Mouse (Mus musculus) lung, embryonic 14.5 days (tissue): ENCODE results near the gene Upp2. TPM values are rescaled to one million over a fixed set of nuclear protein-coding genes. Genes with fewer than 3 reads are reported as not detected.
A peak's percentile ranks its signal among the peaks of the same experiment; 100 is the strongest.

Experiments used
- ATAC-seq: fragments of 200-750 bp; cut with Nextera tagmentation; 2 replicates; pipeline ENCODE4 v1.8.0; 2017; ENCODE audit warnings: mild to moderate bottlenecking, moderate TSS enrichment, moderate library complexity; ENCODE audit not compliant: insufficient read depth
- DNase-seq: peaks from one replicate; pipeline ENCODE4 v3.0.0-alpha.2; 2015
- H3K27ac ChIP-seq: fragments of 300-500 bp; sonication (generic); 2 replicates; pipeline ENCODE4 v1.5.1; 2014; ENCODE audit warnings: low read depth, mild to moderate bottlenecking, moderate library complexity
- H3K27me3 ChIP-seq: fragments of 300-500 bp; sonication (generic); 2 replicates; pipeline ENCODE4 v1.6.1; 2014; ENCODE audit warnings: low read length, control low read depth; ENCODE audit not compliant: insufficient read depth
- H3K36me3 ChIP-seq: fragments of 300-500 bp; sonication (generic); 2 replicates; pipeline ENCODE4 v1.6.1; 2014; ENCODE audit warnings: control low read depth; ENCODE audit not compliant: insufficient read depth
- H3K4me1 ChIP-seq: fragments of 300-500 bp; sonication (generic); 2 replicates; pipeline ENCODE4 v1.6.1; 2014; ENCODE audit warnings: antibody characterized with exemption, control low read depth; ENCODE audit not compliant: insufficient read depth
- H3K4me2 ChIP-seq: fragments of 300-500 bp; sonication (generic); 2 replicates; pipeline ENCODE4 v1.6.1; 2014; ENCODE audit warnings: mild to moderate bottlenecking
- H3K4me3 ChIP-seq: fragments of 300-500 bp; sonication (generic); 2 replicates; pipeline ENCODE4 v1.5.1; 2014; ENCODE audit warnings: low read depth, low read length
- H3K9ac ChIP-seq: fragments of 300-500 bp; sonication (generic); 2 replicates; pipeline ENCODE4 v1.6.1; 2014
- H3K9me3 ChIP-seq: fragments of 300-500 bp; sonication (generic); 2 replicates; pipeline ENCODE4 v1.6.1; 2016; ENCODE audit warnings: low read depth, low read length, control low read depth
- CTCF ChIP-seq: IDR thresholded peaks from 2 replicates; pipeline ENCODE4 v1.5.1; 2016; ENCODE audit warnings: antibody characterized with exemption, low read depth
- WGBS: fragments of 180-500 bp; shearing (Covaris S2); extraction: QIAGEN DNeasy Blood & Tissue Kit; methylation state at CpG from one replicate; pipeline ENCODE4 v1.1.7; 2014; 5-methylcytosine and 5-hydroxymethylcytosine counted together
- polyA plus RNA-seq: library from polyadenylated mRNA; unstranded; fragments of >200 nt; fragmentation: Nextera tagmentation; extraction: Ambion mirVana; gene quantifications from 2 replicates; pipeline ENCODE4 v1.2.1, GENCODE M21; 2014

Gene Upp2
- polyA plus RNA-seq, 1 experiment from 2014 or later: 8.6 TPM

- H3K4me2 ChIP-seq: no peak overlapping the region
- H3K36me3 ChIP-seq: no peaks in the 10 kb centered on the region
- TF ChIP-seq CTCF: no peak
- no peaks in the 10 kb centered on the region for H3K27me3 ChIP-seq
- 57% methylated on average over 4 of the region's 4 CpGs for WGBS
- H3K27ac ChIP-seq: no peak overlapping the region
- DNase-seq: no peak
- H3K9ac ChIP-seq: no peak overlapping the region
- H3K4me3 ChIP-seq: no peak overlapping the region
- ATAC-seq: no peak
- no peaks in the 10 kb centered on the region for H3K4me1 ChIP-seq
- H3K9me3 ChIP-seq: no peaks in the 10 kb centered on the region
These were observed 230.4 kb downstream of the Upp2 start for GRCm38 (mm10) chr2:58797506-58797905.

- H3K4me3 ChIP-seq: no peak overlapping the region
- no peaks in the 10 kb centered on the region for H3K36me3 ChIP-seq
- no peaks in the 10 kb centered on the region for H3K9me3 ChIP-seq
- no peak overlapping the region for H3K27ac ChIP-seq
- ATAC-seq (no peak), DNase-seq (no peak)
- 75% methylated on average over 9 of the region's 9 CpGs for WGBS
- no peak overlapping the region for H3K9ac ChIP-seq
- H3K27me3 ChIP-seq: no peaks in the 10 kb centered on the region
- no peaks in the 10 kb centered on the region for H3K4me1 ChIP-seq
- no peak for TF ChIP-seq CTCF
- no peak overlapping the region for H3K4me2 ChIP-seq
These were observed 232.0 kb downstream of the Upp2 start for GRCm38 (mm10) chr2:58799126-58799525.

- no peak for DNase-seq
- no peaks in the 10 kb centered on the region for H3K36me3 ChIP-seq
- H3K4me1 ChIP-seq: no peaks in the 10 kb centered on the region
These were observed 232.5 kb downstream of the Upp2 start for GRCm38 (mm10) chr2:58799623-58800022.

GRCm38 (mm10) chr2:58812941-58813340 is 245.8 kb downstream of the Upp2 start:
- no peak overlapping the region for H3K4me3 ChIP-seq
- H3K4me2 ChIP-seq: no peak overlapping the region
- H3K4me1 ChIP-seq: no peaks in the 10 kb centered on the region
- no peaks in the 10 kb centered on the region for H3K9me3 ChIP-seq
- DNase-seq (no peak), ATAC-seq (no peak)
- WGBS: 59% methylated on average over 2 of the region's 2 CpGs
- no peak overlapping the region for H3K9ac ChIP-seq
- TF ChIP-seq CTCF: no peak
- no peak overlapping the region for H3K27ac ChIP-seq
- no peaks in the 10 kb centered on the region for H3K36me3 ChIP-seq
- no peaks in the 10 kb centered on the region for H3K27me3 ChIP-seq

More at GRCm38 (mm10) chr2:58799623-58800022, 232.5 kb downstream of the Upp2 start:
- Histone ChIP-seq H3K9ac (no peak overlapping the region), H3K4me2 (no peak overlapping the region), H3K4me3 (no peak overlapping the region), H3K27me3 (no peaks in the 10 kb centered on the region), H3K27ac (no peak overlapping the region), H3K9me3 (no peaks in the 10 kb centered on the region)
- no peak for TF ChIP-seq CTCF
- 85% methylated on average over 5 of the region's 5 CpGs for WGBS
- ATAC-seq: no peak

GRCm38 (mm10) chr2:58828910-58829600 is 262.0 kb downstream of the Upp2 start:
- no peaks in the 10 kb centered on the region for H3K4me1 ChIP-seq
- peak; percentile 85 for DNase-seq
- peak; percentile 84 for ATAC-seq
- no peak for TF ChIP-seq CTCF
- H3K27ac ChIP-seq: peak overlapping the region; percentile 72
- 48% methylated on average over 3 of the region's 3 CpGs for WGBS
- no peaks in the 10 kb centered on the region for H3K36me3 ChIP-seq
- H3K27me3 ChIP-seq: no peaks in the 10 kb centered on the region
- H3K4me2 ChIP-seq: no peak overlapping the region
- H3K4me3 ChIP-seq: no peak overlapping the region
- no peak overlapping the region for H3K9ac ChIP-seq
- H3K9me3 ChIP-seq: no peaks in the 10 kb centered on the region

- ATAC-seq (peak; percentile 83), DNase-seq (peak; percentile 65)
- TF ChIP-seq CTCF: peak; percentile 22; the same call in 1 of the 2 replicates
- Histone ChIP-seq H3K9ac (no peak overlapping the region), H3K4me1 (no peaks in the 10 kb centered on the region), H3K4me3 (no peak overlapping the region), H3K9me3 (no peaks in the 10 kb centered on the region), H3K27me3 (no peaks in the 10 kb centered on the region), H3K27ac (peak overlapping the region; percentile 83), H3K36me3 (no peaks in the 10 kb centered on the region), H3K4me2 (no peak overlapping the region)
- 44% methylated on average over 7 of the region's 7 CpGs for WGBS
These were observed 263.1 kb downstream of the Upp2 start for GRCm38 (mm10) chr2:58829981-58830742.

GRCm38 (mm10) chr2:58832253-58832980 is 265.3 kb downstream of the Upp2 start:
- TF ChIP-seq CTCF: no peak
- Histone ChIP-seq H3K27ac (no peak overlapping the region), H3K4me2 (no peak overlapping the region), H3K9ac (no peak overlapping the region), H3K4me3 (no peak overlapping the region), H3K4me1 (no peaks in the 10 kb centered on the region), H3K36me3 (no peaks in the 10 kb centered on the region), H3K9me3 (no peaks in the 10 kb centered on the region), H3K27me3 (no peaks in the 10 kb centered on the region)
- DNase-seq (no peak), ATAC-seq (no peak)
- 89% methylated on average over 20 of the region's 20 CpGs for WGBS
